In the genomic region with DNA sequence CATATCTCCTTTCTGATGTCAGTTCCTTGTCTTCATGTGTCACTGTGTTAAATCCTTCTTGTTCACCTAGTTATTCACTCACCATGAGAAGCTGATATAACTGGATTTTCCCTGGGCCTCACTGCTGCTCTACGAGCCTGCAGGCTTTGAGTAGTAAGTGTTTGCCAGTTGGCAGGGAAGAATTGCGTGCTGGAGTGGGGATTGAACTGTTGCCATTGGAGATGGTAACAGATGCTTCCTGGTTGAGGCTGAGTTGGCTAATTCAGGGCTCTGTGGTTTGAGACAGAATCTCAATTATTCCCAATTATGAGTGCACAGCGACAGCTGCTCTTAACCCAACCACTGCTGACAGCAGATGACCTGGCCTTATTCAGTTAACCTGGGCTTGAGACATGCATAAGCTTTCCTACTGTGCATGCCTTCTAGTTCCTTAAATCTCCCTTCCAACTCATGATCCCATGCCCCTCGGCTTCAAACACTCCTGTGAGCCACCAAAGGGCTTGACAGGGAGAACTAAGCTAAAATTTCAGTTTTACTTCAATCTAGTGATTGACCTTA, we compare ENCODE assay signal across 13 mouse cellular contexts.
DNase-seq lines count a peak whose midpoint lies in the region; ATAC-seq lines count a peak whose summit lies in the region.
"Had no signal": no experiment of that assay in that cellular context is flagged by ENCODE, and none has a peak within 500 bp of the region (broad histone marks: within the 10 kb centered on the region; RNA-seq: fewer than 3 reads in every experiment).

No protein-coding gene starts in this region.

- no peak overlapping the region for H3K9ac ChIP-seq in forebrain, embryonic 13.5 days
- no peak overlapping the region for H3K9ac ChIP-seq in intestine, embryonic 16.5 days (ENCODE audit: low read depth, low read length)
- H3K9ac ChIP-seq: embryonic facial prominence, embryonic 12.5 days; limb, embryonic 13.5 days had no signal

- no peaks in the 10 kb centered on the region for H3K36me3 ChIP-seq in forebrain, embryonic 13.5 days (ENCODE audit: poor library complexity, severe bottlenecking)
- no peaks in the 10 kb centered on the region for H3K36me3 ChIP-seq in forebrain, embryonic 10.5 days (replicated peaks)
- no peaks in the 10 kb centered on the region for H3K36me3 ChIP-seq in intestine, embryonic 16.5 days (ENCODE audit: control insufficient read depth, insufficient read depth, low read length)
- H3K36me3 ChIP-seq: embryonic facial prominence, embryonic 12.5 days; limb, embryonic 13.5 days had no signal

- no peak overlapping the region for H3K4me3 ChIP-seq in forebrain, embryonic 13.5 days
- no peak overlapping the region for H3K4me3 ChIP-seq in forebrain, embryonic 10.5 days
- no peak overlapping the region for H3K4me3 ChIP-seq in intestine, embryonic 16.5 days (ENCODE audit: low read length)
- H3K4me3 ChIP-seq: embryonic facial prominence, embryonic 12.5 days; limb, embryonic 13.5 days had no signal

- 75% methylated on average over 4 of the region's 4 CpGs for WGBS in forebrain, embryonic 13.5 days
- WGBS in forebrain, embryonic 10.5 days, result 85% methylated on average over 4 of the region's 4 CpGs
- WGBS in intestine, embryonic 16.5 days, result 83% methylated on average over 4 of the region's 4 CpGs

- no peak for DNase-seq in forebrain, embryonic 10.5 days (ENCODE audit: extremely low spot score, low spot score)
- DNase-seq in right cerebral cortex, adult 18-20 months, result peak; percentile 22
- no peak for DNase-seq in right cerebral cortex, postnatal 36 days (ENCODE audit: low spot score in 2 of 2)
- DNase-seq in layer of hippocampus, postnatal 10 days (ENCODE audit: low spot score in 2 of 2), result peak; percentile 48 to 63
- DNase-seq in kidney, postnatal 4 days, result no peak
- no peak for DNase-seq in thymus, postnatal 14 days
- DNase-seq: adrenal gland, postnatal 36 days; kidney, adult 18-20 months had no signal

- H3K27me3 ChIP-seq in forebrain, embryonic 13.5 days, result no peaks in the 10 kb centered on the region
- H3K27me3 ChIP-seq in forebrain, embryonic 10.5 days (ENCODE audit: poor library complexity, severe bottlenecking), result no peaks in the 10 kb centered on the region
- no peaks in the 10 kb centered on the region for H3K27me3 ChIP-seq in intestine, embryonic 16.5 days (replicated peaks; ENCODE audit: control insufficient read depth, insufficient read depth, low read length)
- H3K27me3 ChIP-seq: embryonic facial prominence, embryonic 12.5 days; limb, embryonic 13.5 days; Patski had no signal

- no peak overlapping the region for H3K27ac ChIP-seq in forebrain, embryonic 13.5 days
- no peak overlapping the region for H3K27ac ChIP-seq in forebrain, embryonic 10.5 days
- H3K27ac ChIP-seq in intestine, embryonic 16.5 days (ENCODE audit: low read length), result no peak overlapping the region
- H3K27ac ChIP-seq: embryonic facial prominence, embryonic 12.5 days; limb, embryonic 13.5 days had no signal

- H3K4me1 ChIP-seq in forebrain, embryonic 13.5 days, result no peaks in the 10 kb centered on the region
- H3K4me1 ChIP-seq in forebrain, embryonic 10.5 days, result no peaks in the 10 kb centered on the region
- no peaks in the 10 kb centered on the region for H3K4me1 ChIP-seq in intestine, embryonic 16.5 days (ENCODE audit: control insufficient read depth, insufficient read depth, low read length)
- H3K4me1 ChIP-seq: embryonic facial prominence, embryonic 12.5 days; limb, embryonic 13.5 days had no signal

- peak; percentile 58; the same call in 1 of the 2 replicates for ATAC-seq in forebrain, embryonic 13.5 days
- ATAC-seq in intestine, embryonic 16.5 days, result no peak
- ATAC-seq: Patski had no signal

- no peak overlapping the region for H3K4me2 ChIP-seq in forebrain, embryonic 13.5 days
- no peak overlapping the region for H3K4me2 ChIP-seq in intestine, embryonic 16.5 days (ENCODE audit: low read depth, low read length)
- H3K4me2 ChIP-seq: embryonic facial prominence, embryonic 12.5 days; limb, embryonic 13.5 days had no signal

- H3K9me3 ChIP-seq in forebrain, embryonic 13.5 days (replicated peaks), result no peaks in the 10 kb centered on the region
- H3K9me3 ChIP-seq in forebrain, embryonic 10.5 days, result no peaks in the 10 kb centered on the region
- H3K9me3 ChIP-seq in intestine, embryonic 16.5 days (ENCODE audit: control insufficient read depth, low read length), result no peaks in the 10 kb centered on the region
- H3K9me3 ChIP-seq: embryonic facial prominence, embryonic 12.5 days; limb, embryonic 13.5 days had no signal

Comparison
In these comparisons a context has a peak if more than half of its experiments do, and no peak if none do; other contexts are left out.
1. DNase-seq: peak in right cerebral cortex, adult 18-20 months (single experiment) and layer of hippocampus, postnatal 10 days (2 of 2); none in forebrain, embryonic 10.5 days (single experiment), right cerebral cortex, postnatal 36 days (0 of 2), kidney, postnatal 4 days (0 of 2) and thymus, postnatal 14 days (single experiment).